ENCODE assay signal across 10 mouse cellular contexts in genomic region chr1:58677575-58677974, GRCm38 (mm10). TPM values are rescaled to one million over a fixed set of nuclear protein-coding genes. Genes with fewer than 3 reads are reported as not detected.
DNase-seq lines count a peak whose midpoint lies in the region; ATAC-seq lines count a peak whose summit lies in the region.
"Had no signal": no experiment of that assay in that cellular context is flagged by ENCODE, and none has a peak within 500 bp of the region (broad histone marks: within the 10 kb centered on the region; RNA-seq: fewer than 3 reads in every experiment).

No protein-coding gene starts in this region.

- peak; percentile 27 to 33 for DNase-seq in adrenal gland, adult 18-20 months (ENCODE audit: low spot score in 2 of 2)
- DNase-seq in adrenal gland, adult 8-10 months = no peak
- peak; percentile 36 for DNase-seq in liver
- peak; percentile 33 for DNase-seq in c-Kit-positive CD71-positive TER-119-negative erythroid progenitor cells, embryonic 14.5 days (ENCODE audit: low read depth)
- DNase-seq in heart, postnatal 4 days = peak; percentile 43
- DNase-seq in mesoderm, embryonic 11.5 days (ENCODE audit: low read depth, low spot score) = peak; percentile 57
- no peak for DNase-seq in layer of hippocampus, postnatal 36 days

- no peak overlapping the region for H3K27ac ChIP-seq in liver, embryonic 12.5 days
- H3K27ac ChIP-seq: macrophage had no signal

- H3K9me3 ChIP-seq in liver, embryonic 12.5 days (replicated peaks) = no peaks in the 10 kb centered on the region

- H3K4me1 ChIP-seq in liver, embryonic 12.5 days = no peaks in the 10 kb centered on the region

- WGBS in liver, embryonic 12.5 days (ENCODE audit: insufficient replicate concordance) = 63% methylated on average over 1 of the region's 1 CpGs

- H3K9ac ChIP-seq in liver, embryonic 12.5 days = no peak overlapping the region

- H3K4me2 ChIP-seq in liver, embryonic 12.5 days = no peak overlapping the region

- no peaks in the 10 kb centered on the region for H3K36me3 ChIP-seq in liver, embryonic 12.5 days

- ATAC-seq in liver, embryonic 12.5 days = no peak

- no peak overlapping the region for H3K4me3 ChIP-seq in liver, embryonic 12.5 days

- H3K27me3 ChIP-seq in liver, embryonic 12.5 days (replicated peaks) = no peaks in the 10 kb centered on the region

RNA-seq across cellular contexts. Expression of gene Als2cr12, which starts 18.2 kb away (rescaled TPM):
- total RNA-seq in adrenal gland, adult 18-20 months (2021) = 1 to 10 TPM; 1.1 to 2.4 TPM
- 1 to 10 TPM in 1 of 4 experiments, under 1 TPM in 3; 0.17 to 1.0 (median 0.76) TPM for total RNA-seq in adrenal gland, adult 8-10 months (2022)
- polyA plus RNA-seq in liver, embryonic 12.5 days (2016; fragmentation: Nextera tagmentation; extraction: Ambion mirVana) = not detected in 2 replicates
- total RNA-seq in heart, postnatal 4 days (2021) = not detected
- not detected for total RNA-seq in layer of hippocampus, postnatal 36 days (2021)
- total RNA-seq: gastrocnemius, postnatal 36 days had no signal
- polyA plus RNA-seq: macrophage had no signal

RNA-seq across cellular contexts. Expression of gene Cflar, which starts 33.7 kb away (rescaled TPM):
- 100 to 1,000 TPM; 109 to 110 TPM for total RNA-seq in adrenal gland, adult 18-20 months (2021)
- total RNA-seq in adrenal gland, adult 8-10 months (2022) = 100 to 1,000 TPM; 108 to 144 (median 125) TPM
- 17.1 and 19.0 TPM in 2 replicates for polyA plus RNA-seq in liver, embryonic 12.5 days (2016; fragmentation: Nextera tagmentation; extraction: Ambion mirVana)
- 10 to 100 TPM; 52.1 to 63.0 TPM for total RNA-seq in heart, postnatal 4 days (2021)
- total RNA-seq in layer of hippocampus, postnatal 36 days (2021) = 10 to 100 TPM; 38.3 to 38.9 TPM

Comparison
In these comparisons a context has a peak if more than half of its experiments do, and no peak if none do; other contexts are left out.
1. DNase-seq: peak in adrenal gland, adult 18-20 months (2 of 2), liver (single experiment), c-Kit-positive CD71-positive TER-119-negative erythroid progenitor cells, embryonic 14.5 days (single experiment), heart, postnatal 4 days (single experiment) and mesoderm, embryonic 11.5 days (single experiment); none in adrenal gland, adult 8-10 months (single experiment) and layer of hippocampus, postnatal 36 days (0 of 2).